Mouse (Mus musculus): ENCODE results near the gene Slc7a6.
A peak's percentile ranks its signal among the peaks of the same experiment; 100 is the strongest.

Slc7a6 gene

GRCm38 (mm10) chr8:106168356-106169016, at the start of gene Slc7a6:
Gene Slc7a6, plus strand, starts transcription at chr8:106168857.
- peak; percentile 88 for DNase-seq

- DNase-seq: no peak
Observed at GRCm38 (mm10) chr8:106123443-106123842, 45.2 kb upstream of the Slc7a6 start.

GRCm38 (mm10) chr8:106126055-106126454, 42.6 kb upstream of the Slc7a6 start:
- no peak for DNase-seq

GRCm38 (mm10) chr8:106127054-106127453, 41.6 kb upstream of the Slc7a6 start:
- no peak for DNase-seq

GRCm38 (mm10) chr8:106127882-106128410, 40.7 kb upstream of the Slc7a6 start:
- DNase-seq: no peak

GRCm38 (mm10) chr8:106129232-106129930, 39.3 kb upstream of the Slc7a6 start:
- no peak for DNase-seq

- DNase-seq: no peak
Observed at GRCm38 (mm10) chr8:106129997-106130396, 38.7 kb upstream of the Slc7a6 start.

- no peak for DNase-seq
Observed at GRCm38 (mm10) chr8:106130505-106130904, 38.2 kb upstream of the Slc7a6 start.

GRCm38 (mm10) chr8:106131021-106131420, 37.6 kb upstream of the Slc7a6 start:
- no peak for DNase-seq

- DNase-seq: no peak
Observed at GRCm38 (mm10) chr8:106131488-106132222, 37.0 kb upstream of the Slc7a6 start.

GRCm38 (mm10) chr8:106132356-106132755, 36.3 kb upstream of the Slc7a6 start:
- DNase-seq: no peak

GRCm38 (mm10) chr8:106133526-106133925, 35.1 kb upstream of the Slc7a6 start:
- no peak for DNase-seq

GRCm38 (mm10) chr8:106133946-106134345, 34.7 kb upstream of the Slc7a6 start:
- DNase-seq: no peak

GRCm38 (mm10) chr8:106134751-106135571, 33.7 kb upstream of the Slc7a6 start:
- DNase-seq: peak; percentile 52

GRCm38 (mm10) chr8:106135672-106136071, 33.0 kb upstream of the Slc7a6 start:
- no peak for DNase-seq

GRCm38 (mm10) chr8:106136156-106137130, 32.2 kb upstream of the Slc7a6 start, which contains the start of gene Esrp2:
Gene Esrp2, minus strand, starts transcription at chr8:106136974.
- peak; percentile 76 for DNase-seq

GRCm38 (mm10) chr8:106137218-106137905, 31.3 kb upstream of the Slc7a6 start:
- DNase-seq: no peak

GRCm38 (mm10) chr8:106137906-106138477, 30.7 kb upstream of the Slc7a6 start:
- peak; percentile 70 for DNase-seq

- no peak for DNase-seq
Observed at GRCm38 (mm10) chr8:106138616-106139015, 30.0 kb upstream of the Slc7a6 start.

GRCm38 (mm10) chr8:106140191-106140590, 28.5 kb upstream of the Slc7a6 start:
- DNase-seq: no peak

Measured in liver (tissue).